Mouse (Mus musculus): ENCODE measurements around the gene Adcy2. TPM values are rescaled to one million over a fixed set of nuclear protein-coding genes. Genes with fewer than 3 reads are reported as not detected.

Gene Adcy2
- total and polyA plus RNA-seq, 3 experiments, result not detected

DNA sequence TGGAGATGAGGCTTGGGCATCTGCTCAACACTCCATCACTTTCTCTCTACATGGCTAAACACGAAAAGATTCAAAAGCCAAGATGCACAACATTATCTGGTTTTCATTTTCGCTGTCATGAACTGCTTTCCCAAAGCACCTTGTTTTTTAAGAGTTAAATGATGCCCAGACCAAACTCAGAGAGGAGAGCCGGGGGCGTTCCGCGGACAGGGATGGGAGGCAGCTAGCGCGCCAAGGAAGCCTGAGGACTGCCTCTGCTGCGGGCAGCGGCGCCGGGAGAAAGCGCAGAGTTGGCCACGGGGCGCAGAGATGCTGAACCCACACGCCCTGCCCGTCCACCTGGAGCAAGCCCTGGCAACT lies 803 bp downstream of the Adcy2 start:
- H3K9ac ChIP-seq (ENCODE audit: control insufficient read depth, low read depth, low read length, poor library complexity, severe bottlenecking), result no peak overlapping the region

DNA sequence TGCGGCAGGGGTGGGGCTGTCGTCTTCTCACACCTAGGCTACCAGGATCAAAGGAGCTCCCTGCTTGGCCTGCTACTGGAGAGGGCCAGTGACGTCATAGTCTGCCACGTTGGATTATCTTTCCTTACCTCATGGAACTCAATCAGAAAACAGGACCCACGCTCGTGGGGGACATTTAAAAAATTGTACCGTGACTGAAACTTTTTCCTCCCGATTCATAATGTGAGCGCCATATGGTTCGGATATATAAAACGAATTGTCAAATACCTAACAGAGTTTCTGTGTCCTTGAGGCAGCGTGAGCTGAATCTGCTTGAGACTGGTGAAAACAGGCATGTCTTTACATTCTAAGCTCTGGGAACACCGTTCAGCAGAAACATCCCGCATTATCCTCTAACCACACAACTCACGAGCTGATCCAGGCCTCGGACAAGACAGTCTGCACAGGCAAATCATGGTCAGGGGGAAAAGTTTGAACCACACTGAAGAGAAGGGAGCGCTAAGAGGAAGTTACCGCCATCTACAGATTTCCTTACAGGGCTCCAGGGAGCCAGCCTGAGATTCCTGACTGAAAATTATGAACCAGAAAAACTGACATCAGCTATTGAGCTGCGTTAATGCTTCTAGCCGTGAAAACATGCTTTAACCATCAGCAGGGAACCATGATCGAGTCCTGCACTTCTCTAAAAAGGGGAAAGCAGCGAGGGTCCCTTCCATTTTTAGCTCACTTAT lies 1.4 kb downstream of the Adcy2 start:
- no peak overlapping the region for H3K27ac ChIP-seq (ENCODE audit: control insufficient read depth, low read depth, low read length)
- no peak for DNase-seq (ENCODE audit: low read depth, low spot score)
- H3K36me3 ChIP-seq (ENCODE audit: control insufficient read depth in 1 of 2, insufficient read depth in 2 of 2, low read length in 2 of 2), result no peaks in the 10 kb centered on the region
- H3K27me3 ChIP-seq (ENCODE audit: control insufficient read depth in 1 of 2, insufficient read depth in 2 of 2, low read length in 2 of 2), result no peaks in the 10 kb centered on the region
- no peaks in the 10 kb centered on the region for H3K4me1 ChIP-seq (ENCODE audit: control insufficient read depth in 1 of 2, insufficient read depth in 2 of 2, low read length in 2 of 2)
- no peaks in the 10 kb centered on the region for H3K9me3 ChIP-seq (replicated peaks; ENCODE audit: insufficient read depth, low read length)
- H3K4me3 ChIP-seq (ENCODE audit: control insufficient read depth in 1 of 2, insufficient read depth in 1 of 2, low read depth in 2 of 2, low read length in 2 of 2), result no peak overlapping the region
- TF ChIP-seq POLR2AphosphoS5 (IDR thresholded peaks at IDR 0.05; ENCODE audit: borderline replicate concordance, low read depth, low read length), result no peak
- TF ChIP-seq TCF12 (IDR thresholded peaks at IDR 0.05; ENCODE audit: low read depth, low read length), result no peak
- no peaks in the 10 kb centered on the region for H3K79me2 ChIP-seq (ENCODE audit: control insufficient read depth, insufficient read depth, low read length, poor library complexity)
- no peak overlapping the region for H3K9ac ChIP-seq (ENCODE audit: control insufficient read depth, low read depth, low read length, poor library complexity, severe bottlenecking)

More for the DNA sequence above, 803 bp downstream of the Adcy2 start:
- no peaks in the 10 kb centered on the region for H3K9me3 ChIP-seq (replicated peaks; ENCODE audit: insufficient read depth, low read length)
- no peaks in the 10 kb centered on the region for H3K27me3 ChIP-seq (ENCODE audit: control insufficient read depth in 1 of 2, insufficient read depth in 2 of 2, low read length in 2 of 2)
- DNase-seq (ENCODE audit: low read depth, low spot score), result no peak
- TF ChIP-seq EP300 (IDR thresholded peaks at IDR 0.05; ENCODE audit: low read depth in 1 of 2, low read length in 2 of 2), result no peak
- TF ChIP-seq MXI1 (IDR thresholded peaks at IDR 0.05; ENCODE audit: low read depth, low read length), result no peak
- no peak for TF ChIP-seq RCOR1 (IDR thresholded peaks at IDR 0.05; ENCODE audit: low read depth, low read length)
- TF ChIP-seq ZMIZ1 (IDR thresholded peaks at IDR 0.05; ENCODE audit: low read depth, low read length), result no peak
- no peak for TF ChIP-seq TBP (IDR thresholded peaks at IDR 0.05; ENCODE audit: low read depth, low read length)
- no peak for TF ChIP-seq ETS1 (IDR thresholded peaks at IDR 0.05; ENCODE audit: low read depth, low read length)
- no peak for TF ChIP-seq USF2 (IDR thresholded peaks at IDR 0.05; ENCODE audit: borderline replicate concordance in 1 of 2, insufficient read depth in 1 of 2, low read depth in 1 of 2, low read length in 2 of 2)
- TF ChIP-seq CHD2 (IDR thresholded peaks at IDR 0.05; ENCODE audit: low read length), result no peak
- no peak for TF ChIP-seq MAFK (IDR thresholded peaks at IDR 0.05; ENCODE audit: borderline replicate concordance, low read depth, low read length)
- TF ChIP-seq GABPA (IDR thresholded peaks at IDR 0.05; ENCODE audit: low read depth, low read length), result no peak
- TF ChIP-seq MEF2A (IDR thresholded peaks at IDR 0.05; ENCODE audit: extremely low read depth, insufficient replicate concordance, low read depth, low read length, poor library complexity, severe bottlenecking), result no peak
- no peak for TF ChIP-seq E2F4 (IDR thresholded peaks at IDR 0.05; ENCODE audit: borderline replicate concordance, low read depth, low read length)
- no peak for TF ChIP-seq NRF1 (IDR thresholded peaks at IDR 0.05; ENCODE audit: insufficient read depth, low read depth, low read length, poor library complexity, severe bottlenecking)
- no peak for TF ChIP-seq SMC3 (IDR thresholded peaks at IDR 0.05; ENCODE audit: low read depth, low read length)
- TF ChIP-seq SIN3A (IDR thresholded peaks at IDR 0.05; ENCODE audit: low read length), result no peak
- no peaks in the 10 kb centered on the region for H3K36me3 ChIP-seq (ENCODE audit: control insufficient read depth in 1 of 2, insufficient read depth in 2 of 2, low read length in 2 of 2)
- H3K4me1 ChIP-seq (ENCODE audit: control insufficient read depth in 1 of 2, insufficient read depth in 2 of 2, low read length in 2 of 2), result no peaks in the 10 kb centered on the region
- H3K4me3 ChIP-seq (ENCODE audit: control insufficient read depth in 1 of 2, insufficient read depth in 1 of 2, low read depth in 2 of 2, low read length in 2 of 2), result no peak overlapping the region
- no peaks in the 10 kb centered on the region for H3K79me2 ChIP-seq (ENCODE audit: control insufficient read depth, insufficient read depth, low read length, poor library complexity)
- no peak overlapping the region for H3K27ac ChIP-seq (ENCODE audit: control insufficient read depth, low read depth, low read length)

Data from MEL (cell line).